Mouse (Mus musculus) lung, embryonic 16.5 days (tissue): ENCODE measurements at regions not wholly inside any gene's neighbourhood (a gene's known extent, or its start where the extent isn't known, plus 50 kb on each side); places are given as distances from the start of the nearest gene placed in this dataset.

Experiments
- ATAC-seq: fragments of 200-750 bp; cut with Nextera tagmentation; 2 replicates; pipeline ENCODE4 v1.8.0; 2017; ENCODE audit warnings: low read depth, mild to moderate bottlenecking, moderate library complexity
- H3K27ac ChIP-seq: fragments of 300-500 bp; sonication (generic); 2 replicates; pipeline ENCODE4 v1.5.1; 2014; ENCODE audit warnings: mild to moderate bottlenecking, control low read depth, low read length
- H3K27me3 ChIP-seq: fragments of 300-500 bp; sonication (generic); 2 replicates; pipeline ENCODE4 v1.6.1; 2014; ENCODE audit warnings: low read depth, low read length, mixed read lengths; ENCODE audit not compliant: control insufficient read depth, insufficient read depth
- H3K36me3 ChIP-seq: fragments of 300-500 bp; sonication (generic); 2 replicates; pipeline ENCODE4 v1.6.1; 2014; ENCODE audit warnings: low read length; ENCODE audit not compliant: control insufficient read depth, insufficient read depth
- H3K4me1 ChIP-seq: fragments of 300-500 bp; sonication (generic); replicated peaks from 2 replicates; pipeline ENCODE4 v1.6.1; 2014; ENCODE audit warnings: low read length, mixed read lengths; ENCODE audit not compliant: control insufficient read depth, insufficient read depth
- H3K4me2 ChIP-seq: fragments of 300-500 bp; sonication (generic); 2 replicates; pipeline ENCODE4 v1.6.1; 2014; ENCODE audit warnings: low read depth, low read length, control low read depth
- H3K4me3 ChIP-seq: fragments of 300-500 bp; sonication (generic); 2 replicates; pipeline ENCODE4 v1.5.1; 2014; ENCODE audit warnings: mild to moderate bottlenecking, low read length, control low read depth
- H3K9ac ChIP-seq: fragments of 300-500 bp; sonication (generic); 2 replicates; pipeline ENCODE4 v1.6.1; 2014; ENCODE audit warnings: low read length, control low read depth
- H3K9me3 ChIP-seq: fragments of 300-500 bp; sonication (generic); 2 replicates; pipeline ENCODE4 v1.6.1; 2016; ENCODE audit warnings: low read length; ENCODE audit not compliant: control insufficient read depth
- WGBS: fragments of 180-500 bp; shearing (Covaris S2); extraction: QIAGEN DNeasy Blood & Tissue Kit; methylation state at CpG from one replicate; pipeline ENCODE4 v1.1.7; 2014; 5-methylcytosine and 5-hydroxymethylcytosine counted together

DNA sequence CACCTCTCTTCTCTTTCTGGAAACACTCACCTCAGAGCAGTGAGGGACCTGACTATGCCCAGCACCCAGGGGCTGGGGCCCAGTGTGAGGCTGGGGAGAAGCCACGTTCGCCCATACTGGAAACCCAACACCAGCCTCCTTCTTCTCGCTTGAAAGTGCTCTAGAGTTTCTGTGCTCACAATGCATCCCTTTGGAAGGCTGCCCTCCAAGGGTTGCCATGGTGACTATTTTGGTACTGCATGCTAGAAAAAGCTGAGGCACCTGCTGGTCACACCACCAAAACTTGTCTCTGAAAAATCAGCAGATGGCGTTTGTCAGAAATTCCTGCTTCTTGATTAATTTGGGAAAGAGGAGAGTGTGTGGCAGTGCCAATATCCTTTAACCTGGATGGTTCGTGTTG, 134.2 kb downstream of the Sec61b start:
- H3K27me3 ChIP-seq = no peaks in the 10 kb centered on the region
- no peak for ATAC-seq
- no peak overlapping the region for H3K4me2 ChIP-seq
- H3K4me1 ChIP-seq = no peaks in the 10 kb centered on the region; the same call in 1 of the 2 replicates
- no peak overlapping the region for H3K4me3 ChIP-seq
- H3K9me3 ChIP-seq = no peaks in the 10 kb centered on the region
- WGBS = 35% methylated on average over 5 of the region's 5 CpGs
- H3K27ac ChIP-seq = no peak overlapping the region
- no peaks in the 10 kb centered on the region for H3K36me3 ChIP-seq
- no peak overlapping the region for H3K9ac ChIP-seq

DNA sequence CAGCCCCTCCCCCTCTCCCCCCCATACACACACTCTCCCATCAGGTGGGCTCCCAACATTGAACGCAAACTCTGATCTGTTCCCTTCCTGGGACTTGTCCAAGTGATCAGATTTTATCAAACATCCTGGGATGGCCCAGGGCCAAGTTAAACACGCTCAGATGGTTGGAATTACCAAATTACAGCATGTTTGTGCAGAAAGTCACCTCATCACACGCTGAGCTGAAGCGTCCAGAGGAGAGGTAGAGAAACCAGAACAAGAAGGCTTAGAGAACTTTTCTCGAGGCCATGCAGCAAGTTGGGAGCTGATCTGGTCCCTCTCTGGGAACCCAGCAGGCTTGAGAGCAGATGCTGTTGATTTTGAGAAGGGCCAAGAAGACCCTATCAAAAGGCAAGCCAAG, 136.5 kb downstream of the Sec61b start:
- Histone ChIP-seq H3K4me2 (no peak overlapping the region), H3K9me3 (no peaks in the 10 kb centered on the region), H3K27me3 (no peaks in the 10 kb centered on the region), H3K4me1 (no peaks in the 10 kb centered on the region), H3K9ac (no peak overlapping the region), H3K4me3 (no peak overlapping the region), H3K27ac (no peak overlapping the region), H3K36me3 (no peaks in the 10 kb centered on the region)
- no peak for ATAC-seq
- whole genome bisulfite sequencing = 30% methylated on average over 5 of the region's 5 CpGs

DNA sequence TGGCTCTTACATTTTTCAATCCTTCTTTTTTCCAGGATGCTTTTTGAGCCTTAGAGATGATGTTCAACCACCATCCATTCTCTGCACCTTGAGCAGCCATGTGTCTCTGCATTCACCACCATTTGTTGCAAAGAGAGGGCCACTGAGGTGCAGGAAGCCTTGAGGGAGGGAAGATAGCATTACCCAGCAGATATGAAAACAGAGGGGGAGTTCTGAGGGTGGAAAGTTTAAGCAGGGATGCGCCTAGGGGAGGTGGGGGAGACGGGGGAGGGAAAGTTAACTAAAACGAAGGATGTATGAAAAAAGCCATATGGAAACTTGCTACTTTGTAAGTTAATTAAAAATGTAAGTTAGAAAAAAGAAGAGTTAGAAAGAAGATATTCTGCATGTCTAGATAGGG, 142.1 kb downstream of the Sec61b start:
- H3K4me2 ChIP-seq = no peak overlapping the region
- H3K27ac ChIP-seq = no peak overlapping the region
- H3K36me3 ChIP-seq = no peaks in the 10 kb centered on the region
- 70% methylated on average over 3 of the region's 3 CpGs for WGBS
- H3K4me1 ChIP-seq = no peaks in the 10 kb centered on the region
- ATAC-seq = no peak
- H3K4me3 ChIP-seq = no peak overlapping the region
- H3K9ac ChIP-seq = no peak overlapping the region
- H3K9me3 ChIP-seq = no peaks in the 10 kb centered on the region
- no peaks in the 10 kb centered on the region for H3K27me3 ChIP-seq

GRCm38 (mm10) chr4:47620700-47621099, 146.2 kb downstream of the Sec61b start:
- H3K4me3 ChIP-seq = no peak overlapping the region
- ATAC-seq = no peak
- WGBS = 83% methylated on average over 3 of the region's 3 CpGs
- no peak overlapping the region for H3K4me2 ChIP-seq
- no peaks in the 10 kb centered on the region for H3K36me3 ChIP-seq
- H3K9ac ChIP-seq = no peak overlapping the region
- no peaks in the 10 kb centered on the region for H3K4me1 ChIP-seq
- H3K27ac ChIP-seq = no peak overlapping the region
- H3K27me3 ChIP-seq = no peaks in the 10 kb centered on the region
- H3K9me3 ChIP-seq = no peaks in the 10 kb centered on the region

- Histone ChIP-seq H3K27ac (no peak overlapping the region), H3K36me3 (no peaks in the 10 kb centered on the region), H3K4me2 (no peak overlapping the region), H3K27me3 (no peaks in the 10 kb centered on the region), H3K9me3 (no peaks in the 10 kb centered on the region), H3K4me1 (no peaks in the 10 kb centered on the region), H3K4me3 (no peak overlapping the region), H3K9ac (no peak overlapping the region)
- ATAC-seq = no peak
- 82% methylated on average over 13 of the region's 13 CpGs for WGBS
Observed at GRCm38 (mm10) chr4:47622851-47623743, 148.6 kb downstream of the Sec61b start.

- 38% methylated on average over 8 of the region's 8 CpGs for WGBS
- Histone ChIP-seq H3K4me2 (no peak overlapping the region), H3K9ac (no peak overlapping the region), H3K4me3 (no peak overlapping the region), H3K9me3 (no peaks in the 10 kb centered on the region), H3K36me3 (no peaks in the 10 kb centered on the region), H3K27me3 (no peaks in the 10 kb centered on the region), H3K27ac (no peak overlapping the region), H3K4me1 (no peaks in the 10 kb centered on the region)
- no peak for ATAC-seq
Observed at GRCm38 (mm10) chr4:47630006-47630405, 155.5 kb downstream of the Sec61b start.

GRCm38 (mm10) chr4:47630427-47630826, 156.0 kb downstream of the Sec61b start:
- no peak overlapping the region for H3K27ac ChIP-seq
- ATAC-seq = no peak
- H3K36me3 ChIP-seq = no peaks in the 10 kb centered on the region
- H3K9me3 ChIP-seq = no peaks in the 10 kb centered on the region
- no peaks in the 10 kb centered on the region for H3K4me1 ChIP-seq
- H3K4me2 ChIP-seq = no peak overlapping the region
- 55% methylated on average over 1 of the region's 1 CpGs for WGBS
- H3K9ac ChIP-seq = no peak overlapping the region
- no peak overlapping the region for H3K4me3 ChIP-seq
- no peaks in the 10 kb centered on the region for H3K27me3 ChIP-seq

- 60% methylated on average over 10 of the region's 10 CpGs for WGBS
- Histone ChIP-seq H3K9me3 (no peaks in the 10 kb centered on the region), H3K4me3 (no peak overlapping the region), H3K27ac (no peak overlapping the region), H3K36me3 (no peaks in the 10 kb centered on the region), H3K4me1 (no peaks in the 10 kb centered on the region), H3K9ac (no peak overlapping the region), H3K27me3 (no peaks in the 10 kb centered on the region), H3K4me2 (no peak overlapping the region)
- peak; percentile 47; the same call in 1 of the 2 replicates for ATAC-seq
Observed at GRCm38 (mm10) chr4:47638876-47639494, 164.5 kb downstream of the Sec61b start.

DNA sequence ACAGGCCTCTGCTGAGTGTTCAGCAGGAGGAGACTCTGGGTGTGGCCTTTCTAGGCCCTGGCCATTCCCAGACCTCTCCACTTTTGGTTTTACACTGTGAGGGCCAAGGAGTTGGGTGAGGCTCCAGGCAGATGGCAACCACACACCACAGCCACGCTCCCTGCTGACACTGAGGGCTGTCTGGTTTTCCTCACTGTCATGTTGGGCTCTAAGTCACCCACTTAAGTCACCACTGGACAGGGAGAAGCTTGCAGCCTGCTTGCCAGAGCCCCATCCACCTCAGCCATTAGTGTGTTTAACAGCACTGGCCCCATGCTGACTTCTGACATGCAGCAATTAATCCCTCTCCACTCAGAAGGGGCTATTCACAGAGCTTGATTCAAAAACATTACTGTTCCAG, 170.6 kb downstream of the Sec61b start:
- Histone ChIP-seq H3K36me3 (no peaks in the 10 kb centered on the region), H3K27ac (no peak overlapping the region), H3K9me3 (no peaks in the 10 kb centered on the region; the same call in 1 of the 2 replicates), H3K4me2 (no peak overlapping the region), H3K9ac (no peak overlapping the region), H3K4me1 (no peaks in the 10 kb centered on the region), H3K27me3 (no peaks in the 10 kb centered on the region), H3K4me3 (no peak overlapping the region)
- no peak for ATAC-seq
- WGBS = 33% methylated on average over 1 of the region's 1 CpGs
